Mouse (Mus musculus) heart, embryonic 10.5 days (tissue): ENCODE results near the gene Pelp1. TPM values are rescaled to one million over a fixed set of nuclear protein-coding genes. Genes with fewer than 3 reads are reported as not detected.
A peak's percentile ranks its signal among the peaks of the same experiment; 100 is the strongest.

ENCODE experiments used
- DNase-seq: peaks from one replicate; pipeline ENCODE4 v3.0.0-alpha.2; 2017; ENCODE audit warnings: low spot score
- H3K27ac ChIP-seq: fragments of 300-500 bp; sonication (generic); 2 replicates; pipeline ENCODE4 v1.5.1; 2016; ENCODE audit warnings: mild to moderate bottlenecking
- H3K27me3 ChIP-seq: fragments of 300-500 bp; sonication (generic); 2 replicates; pipeline ENCODE4 v1.6.1; 2016; ENCODE audit warnings: mild to moderate bottlenecking; ENCODE audit not compliant: poor library complexity, insufficient read depth, severe bottlenecking
- H3K36me3 ChIP-seq: fragments of 300-500 bp; sonication (generic); 2 replicates; pipeline ENCODE4 v1.6.1; 2016; ENCODE audit warnings: mild to moderate bottlenecking, moderate library complexity
- H3K4me1 ChIP-seq: fragments of 300-500 bp; sonication (generic); 2 replicates; pipeline ENCODE4 v1.6.1; 2016; ENCODE audit warnings: mild to moderate bottlenecking
- H3K4me3 ChIP-seq: fragments of 300-500 bp; sonication (generic); 2 replicates; pipeline ENCODE4 v1.5.1; 2016; ENCODE audit warnings: mild to moderate bottlenecking, moderate library complexity
- H3K9me3 ChIP-seq: fragments of 300-500 bp; sonication (generic); 2 replicates; pipeline ENCODE4 v1.6.1; 2016; ENCODE audit warnings: mild to moderate bottlenecking, moderate library complexity
- WGBS: fragments of 180-500 bp; shearing (Covaris S2); methylation state at CpG from one replicate; pipeline ENCODE4 v1.1.7; 2016; 5-methylcytosine and 5-hydroxymethylcytosine counted together
- polyA plus RNA-seq: library from polyadenylated mRNA; unstranded; fragments of >200 nt; fragmentation: Nextera tagmentation; extraction: Ambion mirVana; gene quantifications from 2 replicates; pipeline ENCODE4 v1.2.1, GENCODE M21; 2016

Gene Pelp1
- polyA plus RNA-seq: 37.9 and 42.9 TPM in 2 replicates

DNA sequence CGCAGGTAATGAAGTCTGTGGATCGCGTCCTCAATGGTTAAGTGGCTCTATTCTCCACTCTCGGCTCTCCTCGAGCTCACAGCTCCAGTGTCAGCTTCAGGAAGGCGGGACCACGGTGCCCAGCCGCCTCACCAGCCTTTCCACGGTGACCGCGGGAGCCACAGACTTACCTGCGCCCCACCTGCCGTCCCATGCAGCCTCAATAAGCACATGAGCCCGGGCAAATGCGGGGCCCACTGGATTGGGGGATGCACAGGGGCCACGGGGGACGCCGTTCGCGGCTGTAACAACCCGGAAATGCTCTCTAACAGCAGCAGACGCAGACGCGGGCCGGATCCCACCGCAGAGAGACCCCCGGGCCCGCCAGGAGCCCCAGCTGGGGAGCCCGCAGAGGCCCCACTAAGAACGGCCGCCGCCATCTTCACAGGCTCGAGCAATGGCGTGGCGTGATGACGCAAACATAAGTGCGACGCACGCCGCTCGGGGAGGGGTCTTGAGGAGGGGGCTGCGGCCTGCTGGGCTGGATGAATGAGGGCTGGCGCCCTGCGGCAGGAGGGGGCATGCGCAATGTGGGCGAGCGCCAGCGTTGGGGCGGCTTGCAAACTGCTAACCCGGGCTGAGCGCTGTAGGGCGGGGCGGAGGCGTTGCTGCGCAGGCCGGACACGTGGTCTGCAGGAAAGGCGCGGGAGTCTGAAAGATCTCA lies at the start of gene Pelp1:
Gene Pelp1 (minus strand): TSS at position 438 of the 703 bp plus-strand sequence.
- peaks cover 13% of the 10 kb centered on the region for H3K4me1 ChIP-seq
- peaks cover 21% of the 10 kb centered on the region for H3K36me3 ChIP-seq
- peak; percentile 98 for DNase-seq
- H3K27ac ChIP-seq: peak within 1 kb of the TSS; percentile 98
- under 1% methylated on average over 59 of the region's 59 CpGs for WGBS
- H3K9me3 ChIP-seq: no peaks in the 10 kb centered on the region
- peak within 1 kb of the TSS; percentile 100 for H3K4me3 ChIP-seq
- no peaks in the 10 kb centered on the region for H3K27me3 ChIP-seq

DNA sequence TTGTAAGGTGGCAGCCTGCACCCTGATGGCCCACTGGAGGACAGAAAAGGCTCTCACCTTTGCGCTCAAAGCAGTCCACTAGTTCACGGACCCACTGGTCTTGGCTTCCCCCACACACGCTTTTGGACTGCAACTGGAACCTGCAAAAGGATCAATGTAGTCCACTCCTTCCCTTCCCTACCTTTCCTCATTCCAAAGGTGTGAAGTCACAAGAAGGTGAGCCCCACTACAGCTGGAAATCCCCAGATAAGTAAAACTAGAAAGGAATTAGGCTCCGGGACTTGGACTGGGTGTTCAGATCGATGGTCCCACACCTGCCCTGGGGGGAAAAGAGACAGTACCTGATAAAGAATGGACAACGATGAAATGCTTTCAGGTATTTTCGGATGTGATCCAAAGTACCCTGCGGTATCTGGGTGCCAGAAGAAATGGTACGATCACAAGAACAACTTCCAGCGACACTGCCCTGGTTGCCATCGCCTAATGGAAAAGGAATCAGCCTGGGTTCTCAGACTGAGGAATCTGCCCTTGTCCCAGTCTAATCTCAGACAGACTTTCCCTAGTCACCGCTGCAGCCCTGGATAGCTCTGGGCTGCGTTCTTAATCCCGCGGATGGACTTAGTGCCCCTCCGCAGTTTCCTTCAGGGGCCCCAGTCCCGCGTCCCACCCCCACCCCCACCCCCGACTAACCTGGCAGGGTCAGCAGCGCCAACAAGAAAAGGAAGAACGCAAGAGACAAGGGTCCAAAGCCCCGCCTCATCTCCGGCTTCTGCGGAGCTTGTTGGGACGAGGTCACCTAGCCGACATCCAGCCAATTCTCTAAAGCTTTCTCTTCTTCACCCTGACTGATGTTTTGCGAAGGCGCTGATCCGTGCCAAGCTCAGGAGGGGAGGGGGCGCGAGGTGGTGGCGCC lies 49.1 kb upstream of the Pelp1 start, which contains the start of gene Zmynd15:
Gene Zmynd15 (plus strand): TSS at position 746 of the 913 bp plus-strand sequence.
- no peak for DNase-seq
- 15% methylated on average over 32 of the region's 32 CpGs for WGBS
- peaks cover 14% of the 10 kb centered on the region for H3K4me1 ChIP-seq
- H3K27ac ChIP-seq: peak within 1 kb of the TSS; percentile 79
- H3K9me3 ChIP-seq: no peaks in the 10 kb centered on the region
- 0 out of 2 replicates have a peak, but pooled peaks cover 9% of the 10 kb centered on the region for H3K36me3 ChIP-seq
- H3K4me3 ChIP-seq: peak within 1 kb of the TSS; percentile 77
- peaks cover 51% of the 10 kb centered on the region for H3K27me3 ChIP-seq

DNA sequence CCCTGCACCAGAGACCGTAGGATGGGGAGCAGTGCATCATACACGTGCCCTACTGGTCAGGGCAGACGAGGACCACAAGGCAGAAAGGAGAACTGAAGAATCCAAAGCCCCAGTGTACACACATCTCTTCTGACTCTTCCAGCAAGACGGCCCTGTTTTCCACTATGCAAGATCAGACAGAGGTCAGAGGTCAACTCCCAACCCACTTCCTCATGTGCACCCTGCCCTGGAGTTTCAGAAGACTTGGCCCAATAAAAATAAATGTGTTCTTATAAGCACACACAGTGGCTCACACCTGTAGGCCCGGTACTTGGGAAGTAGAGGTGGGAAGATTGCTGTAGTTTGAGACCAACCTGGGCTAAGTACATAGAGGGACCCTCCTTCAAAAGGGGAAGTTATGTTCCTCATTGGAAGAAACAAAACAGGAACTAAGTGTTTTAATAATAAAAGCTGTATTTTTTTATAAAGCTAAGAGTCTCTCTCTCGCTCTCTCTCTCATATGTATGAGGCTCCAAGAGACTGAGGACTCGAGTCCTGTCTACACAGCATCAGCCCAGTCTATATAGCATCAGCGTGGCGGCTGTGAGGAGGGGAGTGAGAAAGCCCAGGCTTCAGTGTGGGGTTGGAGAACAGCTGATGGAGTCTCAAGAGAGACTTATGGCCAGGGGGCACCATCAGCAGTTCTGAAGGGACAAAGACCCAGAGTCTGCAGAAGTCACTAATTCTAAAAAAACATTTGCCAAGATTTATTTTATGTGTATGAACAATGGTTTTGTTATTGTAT lies 43.6 kb upstream of the Pelp1 start:
- no peak overlapping the region for H3K4me3 ChIP-seq
- no peaks in the 10 kb centered on the region for H3K9me3 ChIP-seq
- peaks cover 5% of the 10 kb centered on the region for H3K27me3 ChIP-seq
- no peak for DNase-seq
- H3K27ac ChIP-seq: no peak overlapping the region
- peaks cover 11% of the 10 kb centered on the region; the same call in 1 of the 2 replicates for H3K36me3 ChIP-seq
- 87% methylated on average over 9 of the region's 9 CpGs for WGBS
- H3K4me1 ChIP-seq: peaks cover 12% of the 10 kb centered on the region

DNA sequence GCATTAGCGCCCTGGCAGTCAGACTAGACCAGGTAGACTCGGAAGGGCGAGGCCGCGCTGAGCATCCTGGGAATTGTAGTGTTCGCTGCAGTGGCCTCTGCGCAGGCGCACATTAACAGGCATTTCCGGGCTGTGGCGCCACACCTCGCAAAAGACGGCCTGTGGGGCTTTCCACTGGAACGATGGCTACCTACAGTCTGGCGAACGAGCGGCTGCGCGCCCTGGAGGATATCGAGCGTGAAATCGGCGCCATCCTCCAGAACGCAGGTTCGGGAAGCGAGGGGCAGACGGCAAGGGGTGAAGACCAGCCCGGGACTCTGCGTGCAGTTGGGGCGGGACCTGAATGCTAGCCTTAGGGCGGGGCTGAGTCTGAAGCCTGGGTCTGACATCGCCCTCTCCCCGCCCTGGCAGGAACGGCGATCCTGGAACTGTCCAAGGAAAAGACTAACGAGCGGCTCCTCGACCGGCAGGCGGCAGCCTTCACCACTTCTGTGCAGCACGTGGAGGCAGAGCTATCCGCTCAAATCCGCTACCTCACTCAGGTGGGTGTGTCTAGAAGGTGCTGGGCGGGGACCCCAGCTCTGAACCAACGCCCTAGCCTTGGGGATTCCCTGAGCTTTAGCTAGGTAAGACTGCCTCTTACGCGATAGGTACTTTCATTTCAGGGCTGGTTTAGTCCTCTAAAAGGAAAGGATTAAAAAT lies 42.1 kb upstream of the Pelp1 start, which contains the start of gene Med11:
Gene Med11 (plus strand): TSS at position 123 of the 702 bp plus-strand sequence.
- WGBS: under 1% methylated on average over 46 of the region's 46 CpGs
- DNase-seq: peak; percentile 98
- peaks cover 11% of the 10 kb centered on the region; the same call in 1 of the 2 replicates for H3K36me3 ChIP-seq
- H3K4me1 ChIP-seq: peaks cover 12% of the 10 kb centered on the region
- H3K27ac ChIP-seq: peak within 1 kb of the TSS; percentile 98
- H3K9me3 ChIP-seq: no peaks in the 10 kb centered on the region
- H3K4me3 ChIP-seq: peak within 1 kb of the TSS; percentile 85
- no peaks in the 10 kb centered on the region for H3K27me3 ChIP-seq

DNA sequence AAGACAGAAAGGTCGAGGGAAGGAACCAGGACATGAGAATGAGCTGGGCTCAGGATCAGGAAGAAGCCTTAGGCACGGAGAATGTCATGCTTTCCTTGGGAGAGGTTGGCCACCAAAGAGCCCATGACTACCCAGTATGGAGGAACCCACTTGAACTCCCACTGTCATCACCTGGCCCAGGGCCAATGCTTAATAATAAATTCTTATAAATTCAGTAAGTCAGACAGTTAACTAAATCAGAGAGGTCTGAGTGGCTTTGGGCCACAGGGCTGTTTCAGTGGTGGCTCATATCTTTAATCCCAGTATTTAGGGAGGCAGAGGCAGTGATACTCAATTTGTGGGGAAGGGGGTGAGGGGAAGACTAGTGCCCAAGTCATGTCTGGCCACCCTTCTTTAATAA lies 41.1 kb upstream of the Pelp1 start:
- H3K4me1 ChIP-seq: peaks cover 18% of the 10 kb centered on the region
- no peaks in the 10 kb centered on the region for H3K9me3 ChIP-seq
- H3K4me3 ChIP-seq: peak overlapping the region; percentile 85; the same call in 1 of the 2 replicates
- WGBS: 83% methylated on average over 2 of the region's 2 CpGs
- H3K27me3 ChIP-seq: no peaks in the 10 kb centered on the region
- 0 out of 2 replicates have a peak overlapping the region, but pooled peaks have one; percentile 98 for H3K27ac ChIP-seq
- H3K36me3 ChIP-seq: peaks cover 11% of the 10 kb centered on the region; the same call in 1 of the 2 replicates
- DNase-seq: no peak

DNA sequence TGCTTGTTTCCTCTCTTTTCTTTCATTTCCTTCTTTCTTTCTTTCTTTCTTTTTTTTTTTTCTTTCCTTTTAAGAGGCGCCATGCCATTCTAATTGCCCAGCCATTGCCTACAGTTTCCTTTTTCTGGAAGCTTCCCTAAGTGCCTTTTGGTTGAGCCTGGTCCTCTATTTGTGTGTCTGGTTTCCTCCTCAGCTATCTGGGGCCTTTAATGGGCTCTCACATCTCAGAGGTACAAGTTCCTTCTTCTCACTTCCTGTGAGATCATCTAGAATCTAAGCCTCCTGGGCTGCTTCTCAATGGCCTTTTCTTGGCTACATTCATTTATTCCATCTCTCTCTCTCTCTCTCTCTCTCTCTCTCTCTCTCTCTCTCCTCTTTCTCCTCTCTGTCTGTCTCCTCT lies 37.5 kb upstream of the Pelp1 start:
- DNase-seq: no peak
- WGBS: 86% methylated on average over 1 of the region's 1 CpGs
- Histone ChIP-seq H3K4me3 (no peak overlapping the region), H3K27me3 (no peaks in the 10 kb centered on the region), H3K36me3 (no peaks in the 10 kb centered on the region), H3K27ac (no peak overlapping the region), H3K9me3 (no peaks in the 10 kb centered on the region), H3K4me1 (peaks cover 14% of the 10 kb centered on the region)

DNA sequence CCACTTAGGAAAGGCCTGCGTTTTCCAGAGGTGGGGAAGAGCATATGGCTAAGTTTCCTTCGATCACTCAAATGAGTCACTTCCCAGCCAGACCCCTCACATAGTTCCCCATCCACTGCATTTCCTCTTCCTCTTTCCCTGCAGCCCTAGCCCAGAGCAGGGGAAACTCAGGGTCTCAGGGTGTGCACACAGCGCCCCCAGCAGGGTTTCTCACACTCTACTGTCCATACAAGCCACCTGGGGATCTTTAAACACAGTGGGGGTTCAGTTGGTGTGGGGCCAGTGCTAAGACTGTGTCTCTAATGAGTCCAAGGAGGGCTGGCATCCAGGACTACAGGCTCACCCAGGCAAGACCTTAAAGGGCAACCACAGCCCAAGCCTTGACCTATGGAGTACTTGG lies 36.9 kb upstream of the Pelp1 start:
- Histone ChIP-seq H3K4me3 (no peak overlapping the region), H3K27me3 (no peaks in the 10 kb centered on the region), H3K36me3 (no peaks in the 10 kb centered on the region), H3K27ac (no peak overlapping the region), H3K9me3 (no peaks in the 10 kb centered on the region), H3K4me1 (peaks cover 11% of the 10 kb centered on the region)
- no peak for DNase-seq
- 30% methylated on average over 3 of the region's 3 CpGs for WGBS

DNA sequence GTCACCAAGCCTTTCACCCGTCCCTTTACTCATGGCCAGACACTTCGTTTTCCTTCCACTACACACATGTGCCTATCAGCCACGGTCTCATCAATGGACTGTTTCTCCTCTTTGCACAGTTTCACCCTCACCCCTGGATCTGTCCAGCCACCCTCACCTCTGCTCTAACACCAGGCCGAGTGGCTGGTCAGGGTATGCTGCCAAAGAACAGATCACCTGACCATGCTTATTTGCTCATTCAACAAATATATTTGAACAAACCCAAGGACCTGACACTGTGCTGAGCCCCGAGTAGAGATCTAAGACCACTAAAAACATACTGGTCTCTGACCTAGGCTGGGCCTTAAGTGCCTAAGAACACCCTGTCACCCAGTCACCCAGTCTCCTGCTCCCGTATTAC lies 34.8 kb upstream of the Pelp1 start:
- Histone ChIP-seq H3K27me3 (no peaks in the 10 kb centered on the region), H3K36me3 (peaks cover 15% of the 10 kb centered on the region), H3K4me1 (peaks cover 5% of the 10 kb centered on the region; the same call in 1 of the 2 replicates), H3K27ac (no peak overlapping the region), H3K9me3 (no peaks in the 10 kb centered on the region), H3K4me3 (no peak overlapping the region)
- DNase-seq: no peak
- WGBS: 74% methylated on average over 6 of the region's 6 CpGs

DNA sequence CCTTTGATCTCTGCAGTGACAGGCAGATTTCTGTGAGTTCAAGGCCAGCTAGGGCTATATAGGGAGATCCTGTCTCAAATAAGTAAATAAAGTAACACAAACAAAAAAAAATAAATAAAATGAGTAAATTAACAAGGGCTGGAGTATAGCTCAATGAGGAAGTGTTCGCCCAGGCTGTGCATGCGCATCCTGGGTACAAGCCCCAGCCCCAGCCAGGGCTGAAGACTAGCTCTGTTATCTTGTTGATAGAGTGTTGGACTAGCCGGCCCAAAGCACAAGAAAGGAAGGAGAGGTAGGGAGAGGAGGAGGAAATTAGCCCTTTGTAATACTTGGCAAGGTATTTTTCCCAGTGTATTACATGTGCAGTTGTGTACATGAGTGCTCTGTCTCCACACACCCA lies 34.1 kb upstream of the Pelp1 start:
- WGBS: 73% methylated on average over 3 of the region's 3 CpGs
- Histone ChIP-seq H3K9me3 (no peaks in the 10 kb centered on the region), H3K4me1 (peaks cover 5% of the 10 kb centered on the region; the same call in 1 of the 2 replicates), H3K27ac (no peak overlapping the region), H3K27me3 (no peaks in the 10 kb centered on the region), H3K36me3 (peaks cover 22% of the 10 kb centered on the region), H3K4me3 (no peak overlapping the region)
- DNase-seq: no peak

DNA sequence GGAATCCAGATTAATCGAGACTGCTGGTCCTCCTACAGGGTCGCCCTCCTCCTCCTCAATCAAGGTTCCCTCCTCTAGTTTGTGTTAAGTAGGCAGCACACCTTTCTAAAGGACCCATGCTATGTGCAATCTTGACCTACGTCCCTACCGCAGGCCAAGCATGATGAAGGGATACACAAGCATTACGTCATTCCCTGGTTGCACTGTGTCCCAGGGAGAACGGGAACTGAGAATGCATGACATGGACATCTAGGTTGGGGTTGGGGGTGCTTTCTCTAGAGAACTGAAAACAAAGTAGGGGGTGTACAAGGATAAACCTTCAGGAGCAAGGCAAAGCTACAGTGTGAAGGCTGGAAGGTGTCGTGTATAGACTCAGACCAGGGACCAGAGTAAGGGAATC lies 32.1 kb upstream of the Pelp1 start:
- WGBS: 85% methylated on average over 7 of the region's 7 CpGs
- Histone ChIP-seq H3K9me3 (no peaks in the 10 kb centered on the region), H3K4me1 (peaks cover 5% of the 10 kb centered on the region; the same call in 1 of the 2 replicates), H3K27me3 (no peaks in the 10 kb centered on the region), H3K27ac (no peak overlapping the region), H3K4me3 (no peak overlapping the region), H3K36me3 (peaks cover 41% of the 10 kb centered on the region)
- no peak for DNase-seq

DNA sequence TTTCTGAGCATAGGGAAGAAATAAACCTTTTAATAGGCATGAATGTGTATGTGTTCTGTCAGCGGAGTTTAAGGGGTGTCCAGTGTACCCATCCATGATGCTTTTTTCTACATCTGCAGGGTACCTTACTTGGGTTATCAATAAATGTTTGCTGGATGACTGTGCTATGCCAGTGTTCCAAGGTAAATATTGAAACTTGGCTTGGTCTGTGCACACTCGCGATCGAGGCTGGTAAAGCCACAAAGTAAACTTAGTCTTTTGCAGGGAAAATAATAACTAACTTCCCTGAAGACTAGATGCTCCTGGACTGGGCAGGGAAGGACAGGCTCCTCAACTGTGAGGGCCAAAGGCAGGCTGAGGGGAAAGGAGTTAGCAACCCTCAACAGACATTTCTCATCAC lies 30.8 kb upstream of the Pelp1 start:
- WGBS: 94% methylated on average over 4 of the region's 4 CpGs
- peaks cover 51% of the 10 kb centered on the region for H3K36me3 ChIP-seq
- no peaks in the 10 kb centered on the region for H3K27me3 ChIP-seq
- no peak overlapping the region for H3K27ac ChIP-seq
- H3K9me3 ChIP-seq: no peaks in the 10 kb centered on the region
- H3K4me1 ChIP-seq: no peaks in the 10 kb centered on the region
- H3K4me3 ChIP-seq: no peak overlapping the region
- DNase-seq: no peak
